Mouse (Mus musculus) stomach, embryonic 14.5 days (tissue): ENCODE data around the gene Zfp180. TPM values are rescaled to one million over a fixed set of nuclear protein-coding genes. Genes with fewer than 3 reads are reported as not detected.
"Not testable (repeated sequence)": the region's sequence is repeated elsewhere in the genome, so short reads cannot be mapped to it uniquely, and the experiment has no call there.

ENCODE experiments used
- ATAC-seq: fragments of 200-750 bp; cut with Nextera tagmentation; 2 replicates; pipeline ENCODE4 v1.8.0; 2017; ENCODE audit warnings: low read depth, moderate TSS enrichment; ENCODE audit not compliant: insufficient number of reproducible peaks, insufficient read depth, low FRiP score
- H3K27ac ChIP-seq: fragments of 300-500 bp; sonication (generic); 2 replicates; pipeline ENCODE4 v1.5.1; 2014; ENCODE audit warnings: mild to moderate bottlenecking, low read length, moderate library complexity, mixed read lengths
- H3K27me3 ChIP-seq: fragments of 300-500 bp; sonication (generic); 2 replicates; pipeline ENCODE4 v1.6.1; 2014; ENCODE audit warnings: low read length, control low read depth, mixed read lengths; ENCODE audit not compliant: control insufficient read depth, insufficient read depth
- H3K36me3 ChIP-seq: fragments of 300-500 bp; sonication (generic); 2 replicates; pipeline ENCODE4 v1.6.1; 2014; ENCODE audit warnings: mild to moderate bottlenecking, control low read depth, low read length, moderate library complexity, mixed read lengths; ENCODE audit not compliant: control insufficient read depth, insufficient read depth
- H3K4me1 ChIP-seq: fragments of 300-500 bp; sonication (generic); 2 replicates; pipeline ENCODE4 v1.6.1; 2014; ENCODE audit warnings: low read length, control low read depth, mixed read lengths; ENCODE audit not compliant: control insufficient read depth, insufficient read depth
- H3K4me2 ChIP-seq: fragments of 300-500 bp; sonication (generic); replicated peaks from 2 replicates; pipeline ENCODE4 v1.6.1; 2014; ENCODE audit warnings: low read depth, low read length, control low read depth
- H3K4me3 ChIP-seq: fragments of 300-500 bp; sonication (generic); 2 replicates; pipeline ENCODE4 v1.5.1; 2014; ENCODE audit warnings: low read depth, low read length, control low read depth
- H3K9ac ChIP-seq: fragments of 300-500 bp; sonication (generic); replicated peaks from 2 replicates; pipeline ENCODE4 v1.6.1; 2014; ENCODE audit warnings: low read depth, mild to moderate bottlenecking, control low read depth, low read length, moderate library complexity, mixed read lengths
- H3K9me3 ChIP-seq: fragments of 300-500 bp; sonication (generic); 2 replicates; pipeline ENCODE4 v1.6.1; 2016; ENCODE audit warnings: low read depth, low read length, control low read depth; ENCODE audit not compliant: control insufficient read depth
- WGBS: fragments of 180-500 bp; shearing (Covaris S2); extraction: QIAGEN DNeasy Blood & Tissue Kit; methylation state at CpG from one replicate; pipeline ENCODE4 v1.1.7; 2014; 5-methylcytosine and 5-hydroxymethylcytosine counted together
- polyA plus RNA-seq: library from polyadenylated mRNA; unstranded; fragments of >200 nt; fragmentation: Nextera tagmentation; extraction: Ambion mirVana; gene quantifications from 2 replicates; pipeline ENCODE4 v1.2.1, GENCODE M21; 2014

The Zfp180 gene
- polyA plus RNA-seq, result 21.4 and 23.2 TPM in 2 replicates

DNA sequence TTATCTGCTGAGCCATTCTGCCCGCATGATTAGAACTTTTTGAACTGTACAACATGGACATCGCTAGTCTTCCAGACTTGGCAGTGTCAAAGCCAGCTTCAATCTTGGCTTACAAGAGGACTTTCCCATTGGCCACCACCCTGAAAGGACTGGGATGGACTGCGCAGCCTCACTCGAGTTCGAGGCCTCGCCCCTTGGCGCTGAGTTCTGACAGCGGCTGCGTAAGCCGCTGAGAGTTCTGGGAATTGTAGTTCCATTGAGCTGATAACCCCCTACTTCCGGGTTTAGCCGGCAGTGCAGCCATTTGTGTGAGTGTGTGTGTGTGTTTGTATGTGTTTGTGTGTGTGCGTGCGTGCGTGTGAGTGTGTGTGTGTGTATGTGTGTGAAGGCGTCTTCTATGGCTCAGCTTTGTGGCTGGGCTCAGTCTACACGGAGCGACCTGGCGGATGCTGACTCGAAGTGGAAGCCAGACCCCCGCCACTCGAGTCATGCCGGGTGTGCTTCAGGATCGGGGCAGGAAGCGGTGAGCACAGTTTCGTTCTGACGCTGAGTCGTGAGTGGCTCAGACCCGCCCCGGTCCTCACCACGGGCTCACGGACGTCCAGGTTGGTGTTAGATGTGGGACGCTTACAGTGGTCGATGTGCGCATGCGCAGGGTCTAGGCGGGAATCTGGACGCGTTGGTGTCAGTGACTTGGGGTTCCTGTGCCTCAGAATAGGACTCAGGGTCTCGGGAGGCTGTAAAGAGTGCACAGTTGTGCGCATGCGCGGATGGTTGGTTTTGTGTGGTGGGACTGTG lies at the start of gene Zfp180:
Gene Zfp180, plus strand, starts transcription at position 291 of the 798 bp plus-strand sequence.
- H3K27me3 ChIP-seq, result no peaks in the 10 kb centered on the region
- no peaks in the 10 kb centered on the region; the same call in 1 of the 2 replicates for H3K9me3 ChIP-seq
- peak; percentile 98 for ATAC-seq
- 20% methylated on average over 44 of the region's 44 CpGs for WGBS
- H3K9ac ChIP-seq, result peak within 1 kb of the TSS; percentile 63
- H3K4me3 ChIP-seq, result peak within 1 kb of the TSS; percentile 60
- H3K27ac ChIP-seq, result peak within 1 kb of the TSS; percentile 80
- H3K4me1 ChIP-seq, result peaks cover 10% of the 10 kb centered on the region
- no peaks in the 10 kb centered on the region; the same call in 1 of the 2 replicates for H3K36me3 ChIP-seq
- H3K4me2 ChIP-seq, result peak within 1 kb of the TSS; percentile 83

DNA sequence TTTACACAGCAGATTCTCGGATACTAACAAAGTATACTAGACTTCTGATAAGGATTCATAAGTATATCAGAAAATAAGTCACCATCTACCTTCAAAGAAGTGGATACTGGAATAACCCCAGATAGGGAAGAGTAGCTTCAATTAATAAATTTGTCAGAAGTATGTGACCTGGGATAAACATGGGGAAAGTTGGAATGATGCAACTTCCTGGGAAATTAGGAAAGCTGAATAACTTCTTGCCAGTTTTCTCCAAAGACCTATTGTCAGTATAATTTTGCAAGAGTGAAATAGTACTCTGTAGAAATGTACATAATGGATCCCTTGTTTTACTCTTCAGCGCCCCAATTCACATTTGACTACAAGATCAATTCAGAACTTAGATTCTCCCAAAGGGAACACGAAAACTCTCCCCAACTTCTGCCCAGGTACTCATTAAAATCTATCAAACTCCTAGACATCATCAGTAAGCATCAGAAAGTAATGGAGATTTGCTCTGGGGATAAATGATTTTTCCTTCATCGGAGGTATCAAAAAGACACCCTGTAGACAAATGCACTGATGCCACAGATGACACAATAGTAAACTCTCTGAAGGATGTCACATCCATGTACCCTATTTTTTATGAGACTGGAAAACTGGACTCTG lies 28.9 kb upstream of the Zfp180 start, which contains the start of gene Vmn1r183:
Gene Vmn1r183, plus strand, starts transcription at position 595 of the 645 bp plus-strand sequence.
- H3K27me3 ChIP-seq, result no peaks in the 10 kb centered on the region
- no peak within 1 kb of the TSS for H3K9ac ChIP-seq
- H3K9me3 ChIP-seq, result no peaks in the 10 kb centered on the region
- no peak within 1 kb of the TSS for H3K4me2 ChIP-seq
- H3K4me1 ChIP-seq, result no peaks in the 10 kb centered on the region
- no peak within 1 kb of the TSS for H3K27ac ChIP-seq
- 78% methylated on average over 4 of the region's 4 CpGs for WGBS
- no peak for ATAC-seq
- H3K36me3 ChIP-seq, result no peaks in the 10 kb centered on the region
- no peak within 1 kb of the TSS for H3K4me3 ChIP-seq

DNA sequence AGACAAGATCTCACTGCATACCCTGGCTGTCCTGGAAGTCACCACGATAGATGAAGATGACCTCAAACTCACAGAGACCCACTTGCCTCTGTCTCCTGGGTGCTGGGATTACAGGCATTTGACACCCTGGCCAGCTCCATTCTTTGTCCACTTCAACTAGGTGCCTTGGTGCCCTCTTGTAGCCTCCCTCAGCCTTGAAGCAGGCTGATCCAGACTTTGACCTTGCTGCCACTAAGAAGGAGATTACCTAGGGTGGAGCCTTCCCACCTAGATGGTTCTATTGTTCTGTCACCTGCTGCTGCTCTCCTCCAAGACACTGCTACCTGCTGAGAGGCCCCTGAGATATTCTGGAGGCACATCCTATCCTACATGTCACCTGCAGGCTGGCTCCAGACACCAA lies 7.3 kb upstream of the Zfp180 start:
- WGBS, result 38% methylated on average over 1 of the region's 1 CpGs
- not testable (repeated sequence) for H3K36me3 ChIP-seq, H3K27me3 ChIP-seq, H3K9me3 ChIP-seq, H3K27ac ChIP-seq, H3K9ac ChIP-seq, ATAC-seq, H3K4me3 ChIP-seq, H3K4me2 ChIP-seq, H3K4me1 ChIP-seq

DNA sequence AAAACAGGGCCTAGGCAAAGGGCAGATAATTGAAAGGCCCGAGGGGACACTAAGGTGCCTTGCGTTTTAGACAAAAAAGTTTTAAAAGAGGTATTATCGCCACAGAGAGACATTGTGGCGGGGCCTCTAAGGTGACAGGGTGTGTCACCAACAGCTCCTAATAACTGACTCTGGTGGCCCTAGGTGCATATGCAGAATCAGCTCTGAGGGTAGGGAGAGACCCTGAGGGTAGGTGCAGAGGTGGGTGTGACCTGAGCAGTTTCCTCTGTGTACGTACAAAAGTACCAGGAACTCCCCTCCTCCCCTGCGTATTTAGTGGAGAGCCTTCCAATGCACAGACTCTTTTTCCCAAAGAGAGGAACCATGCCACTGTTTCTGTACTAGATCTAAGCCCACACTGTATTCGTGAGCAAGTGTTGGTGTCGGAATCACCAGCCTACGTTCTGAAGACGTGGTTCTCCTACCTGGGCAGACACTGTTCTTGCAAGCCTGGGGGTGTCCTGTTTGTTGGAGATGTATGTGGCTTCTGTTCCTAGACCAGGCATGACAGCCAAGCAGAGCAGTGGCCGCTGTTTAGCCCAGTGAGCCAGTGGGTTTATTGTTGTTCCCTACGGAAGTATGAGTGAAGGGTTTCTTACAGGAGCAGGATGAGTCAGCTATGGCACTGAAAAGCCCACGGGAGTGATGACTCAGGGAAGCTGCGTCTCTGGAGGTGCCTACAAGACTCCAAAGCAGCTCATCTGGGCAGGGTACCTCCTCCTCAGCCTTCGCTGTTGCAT lies 922 bp downstream of the Zfp180 start:
- H3K9me3 ChIP-seq, result no peaks in the 10 kb centered on the region; the same call in 1 of the 2 replicates
- WGBS, result 40% methylated on average over 15 of the region's 15 CpGs
- H3K9ac ChIP-seq, result peak overlapping the region; percentile 63
- peak; percentile 12; the same call in 1 of the 2 replicates for ATAC-seq
- H3K4me1 ChIP-seq, result peaks cover 10% of the 10 kb centered on the region
- H3K27me3 ChIP-seq, result no peaks in the 10 kb centered on the region
- H3K4me3 ChIP-seq, result peak overlapping the region; percentile 60
- H3K4me2 ChIP-seq, result peak overlapping the region; percentile 83
- H3K27ac ChIP-seq, result peak overlapping the region; percentile 80
- no peaks in the 10 kb centered on the region; the same call in 1 of the 2 replicates for H3K36me3 ChIP-seq

DNA sequence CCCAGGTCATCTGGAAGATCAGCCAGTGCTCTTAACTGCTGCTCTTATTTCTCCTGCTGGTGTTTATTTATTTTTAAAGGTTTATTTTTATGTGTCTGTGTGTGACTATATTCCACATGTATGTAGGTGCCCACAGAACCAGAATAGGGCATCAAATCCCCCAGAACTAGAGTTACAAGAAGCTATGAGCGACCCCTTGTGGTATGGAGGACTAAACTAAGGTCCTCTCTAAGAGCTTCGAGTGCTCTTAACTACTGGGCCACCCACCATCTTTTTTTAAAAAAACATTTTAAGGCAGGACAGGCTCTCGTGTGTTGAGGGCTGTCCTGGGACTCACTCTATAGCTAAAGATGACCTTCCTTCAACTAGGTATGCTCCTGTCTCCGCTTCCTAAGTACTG lies 5.1 kb downstream of the Zfp180 start:
- no peaks in the 10 kb centered on the region; the same call in 1 of the 2 replicates for H3K9me3 ChIP-seq
- ATAC-seq, result no peak

DNA sequence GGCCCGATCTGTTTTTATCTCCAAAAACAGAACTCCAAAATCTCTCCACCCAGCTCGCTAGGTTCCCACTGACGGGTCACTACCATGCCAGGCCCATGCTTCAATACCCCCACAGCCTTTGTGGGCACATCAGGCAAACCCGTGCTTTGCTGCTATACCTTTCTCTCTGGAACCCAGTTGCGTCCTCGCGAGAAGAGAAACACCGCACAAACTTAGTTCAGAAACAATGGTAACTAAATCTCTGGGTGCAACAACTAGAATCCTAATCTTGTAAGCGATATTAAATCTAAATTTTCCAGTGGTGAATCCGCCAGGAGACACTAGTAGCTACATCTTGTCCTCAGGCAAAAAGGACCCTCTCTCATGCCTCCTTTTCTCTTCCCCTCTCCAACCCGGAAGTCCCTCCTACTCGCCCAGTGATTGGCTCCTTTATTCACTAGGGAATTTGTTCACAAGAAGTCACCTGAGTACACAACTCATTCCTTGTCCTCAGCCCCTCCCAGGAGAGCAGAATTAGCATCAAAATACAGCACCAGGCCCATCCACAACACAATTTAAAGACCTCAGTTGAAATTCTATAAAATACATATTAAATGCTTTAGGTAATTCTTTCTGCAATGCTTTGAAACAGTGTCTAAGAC lies 5.9 kb downstream of the Zfp180 start:
- no peak overlapping the region for H3K9ac ChIP-seq

More for the DNA sequence above, 5.1 kb downstream of the Zfp180 start:
- H3K9ac ChIP-seq, result no peak overlapping the region
- H3K4me3 ChIP-seq, result no peak overlapping the region
- H3K4me2 ChIP-seq, result no peak overlapping the region
- H3K4me1 ChIP-seq, result peaks cover 10% of the 10 kb centered on the region
- no peaks in the 10 kb centered on the region; the same call in 1 of the 2 replicates for H3K36me3 ChIP-seq
- 92% methylated on average over 4 of the region's 4 CpGs for WGBS
- no peaks in the 10 kb centered on the region for H3K27me3 ChIP-seq
- no peak overlapping the region for H3K27ac ChIP-seq

DNA sequence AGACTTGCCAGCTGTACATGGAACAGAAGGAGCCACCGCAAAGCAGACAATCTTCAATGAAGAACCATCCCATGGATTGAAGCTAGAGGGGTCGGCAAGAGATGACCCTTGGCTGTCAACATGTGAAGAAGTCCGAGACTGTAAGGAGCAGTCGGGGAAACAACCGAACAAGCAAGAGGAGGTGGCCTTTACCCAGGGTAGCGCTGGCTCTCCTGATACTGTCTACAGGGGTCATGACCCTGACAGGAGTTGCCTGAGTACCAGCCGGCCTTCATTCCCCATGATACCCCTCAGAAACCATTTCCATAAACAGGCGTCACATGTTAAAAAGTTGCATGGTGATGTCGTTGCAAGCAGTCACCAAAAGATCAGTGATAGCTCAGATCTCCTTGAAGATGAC lies 22.7 kb downstream of the Zfp180 start:
- Histone ChIP-seq H3K4me3 (no peak overlapping the region), H3K9ac (no peak overlapping the region)

More for the DNA sequence above, 5.9 kb downstream of the Zfp180 start:
- 96% methylated on average over 12 of the region's 12 CpGs for WGBS
- Histone ChIP-seq H3K27me3 (no peaks in the 10 kb centered on the region), H3K27ac (no peak overlapping the region), H3K4me1 (peaks cover 9% of the 10 kb centered on the region), H3K4me2 (no peak overlapping the region), H3K9me3 (no peaks in the 10 kb centered on the region; the same call in 1 of the 2 replicates), H3K4me3 (no peak overlapping the region), H3K36me3 (no peaks in the 10 kb centered on the region; the same call in 1 of the 2 replicates)
- no peak for ATAC-seq

More for the DNA sequence above, 22.7 kb downstream of the Zfp180 start:
- Histone ChIP-seq H3K27me3 (no peaks in the 10 kb centered on the region), H3K4me1 (no peaks in the 10 kb centered on the region), H3K27ac (no peak overlapping the region), H3K4me2 (no peak overlapping the region), H3K9me3 (peaks cover 82% of the 10 kb centered on the region), H3K36me3 (peaks cover 81% of the 10 kb centered on the region)
- WGBS, result 97% methylated on average over 9 of the region's 9 CpGs
- no peak for ATAC-seq
